Mouse (Mus musculus) gastrocnemius, adult 18-20 months (tissue): ENCODE results near the gene Tspoap1. TPM values are rescaled to one million over a fixed set of nuclear protein-coding genes. Genes with fewer than 3 reads are reported as not detected.

Source experiments
- DNase-seq: peaks from one replicate; pipeline ENCODE4 v3.0.0; 2021; ENCODE audit warnings: low spot score
- microRNA-seq: library from miRNA; unstranded; fragments of <30 nt; microRNA quantifications from one replicate; pipeline ENCODE4 v1.2.0, GENCODE M21; 2021
- total RNA-seq, 2 experiments: library from RNA; stranded (reverse); gene quantifications; 2 replicates each; pipeline ENCODE4 v1.2.3; 2021

Gene Tspoap1
- total RNA-seq, 2 experiments from 2014 or later = not detected

DNA sequence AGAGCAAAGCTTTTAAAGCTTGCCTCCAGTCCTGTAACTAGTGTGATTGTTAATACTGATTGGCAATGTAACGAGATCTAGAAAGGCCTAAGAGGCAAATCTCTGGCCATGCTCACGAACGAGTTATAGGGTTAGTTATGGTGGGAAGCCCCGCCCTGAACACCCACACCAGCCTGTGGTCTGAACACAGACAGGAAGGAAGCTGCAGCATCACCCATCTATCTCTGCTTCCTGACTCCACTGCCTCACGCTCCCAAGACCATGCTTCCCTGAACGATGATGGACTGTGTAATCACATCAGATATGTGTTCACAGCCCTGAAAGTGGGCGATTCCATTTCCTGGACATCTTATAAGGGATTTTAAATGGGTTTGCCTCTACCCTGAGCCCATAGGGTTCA, 47.9 kb downstream of the Tspoap1 start:
- no peak for DNase-seq

GRCm38 (mm10) chr11:87811396-87811795, 51.1 kb downstream of the Tspoap1 start:
- DNase-seq = no peak

DNA sequence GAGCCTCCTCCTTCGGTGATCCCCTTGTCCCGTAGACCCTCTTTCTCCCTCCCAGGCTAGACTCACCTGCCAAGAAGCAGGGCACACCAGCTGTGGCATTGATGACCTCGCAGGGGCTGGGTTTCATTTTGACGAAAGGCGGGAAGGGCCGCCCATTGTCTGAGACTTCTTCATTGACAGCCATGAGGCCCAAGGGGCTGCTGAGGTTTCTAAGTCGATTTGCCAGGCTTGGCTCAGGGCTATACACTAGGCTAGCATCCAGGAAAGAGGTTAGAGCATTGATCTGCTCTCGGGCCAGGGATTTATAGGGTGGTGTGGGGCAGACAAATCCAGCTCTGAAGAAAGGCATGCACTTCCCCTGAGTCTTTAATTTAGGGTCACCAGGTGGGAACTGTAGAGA, 54.5 kb downstream of the Tspoap1 start:
- DNase-seq = no peak

GRCm38 (mm10) chr11:87816707-87817442, 56.5 kb downstream of the Tspoap1 start:
- DNase-seq = no peak

GRCm38 (mm10) chr11:87817443-87817773, 57.1 kb downstream of the Tspoap1 start:
- DNase-seq = no peak

DNA sequence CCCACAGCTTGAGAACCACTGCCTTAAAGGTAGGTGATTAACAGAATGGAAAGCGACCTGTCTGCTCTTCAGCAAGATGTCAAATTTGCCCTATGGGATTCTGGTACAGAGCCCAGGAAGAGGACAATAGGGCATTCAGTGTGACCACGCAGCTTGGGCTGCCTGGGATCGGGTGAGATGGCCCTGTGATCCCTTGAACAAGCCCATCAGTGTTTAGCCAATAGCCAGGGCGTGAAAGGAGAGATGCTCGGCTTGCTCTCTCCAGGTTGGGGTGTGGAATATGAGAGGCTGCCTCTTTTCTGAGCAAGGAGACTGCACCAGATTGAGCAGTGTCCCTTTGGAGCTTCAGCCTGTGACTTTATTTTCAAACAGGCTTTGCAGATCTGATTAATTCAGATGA, 61.2 kb downstream of the Tspoap1 start:
- no peak for DNase-seq

- no peak for DNase-seq
Measured at GRCm38 (mm10) chr11:87828239-87828900, 68.0 kb downstream of the Tspoap1 start, which contains the start of gene Lpo. Gene Lpo, minus strand, starts transcription at chr11:87828289.

Small RNA genes lying within 50 kb of the gene (microRNA-seq; reads per million reads assigned to microRNA genes)
- gene Mir142 (not detected), gene Mir142b (not detected)

Other genes starting within 250 kb of the Tspoap1 start
- not detected for gene Gm11492, start 193.9 kb upstream of the Tspoap1 start, total RNA-seq
- 10 to 100 TPM in 1 of 2 experiments, 1 to 10 TPM in 1; 9.8 to 12.1 TPM for gene Sept4, start 191.6 kb upstream of the Tspoap1 start, total RNA-seq
- 10 to 100 TPM in 1 of 2 experiments, 1 to 10 TPM in 1; 9.8 to 10.8 TPM for gene Mtmr4, start 168.4 kb upstream of the Tspoap1 start, total RNA-seq
- gene Hsf5, start 143.4 kb upstream of the Tspoap1 start, total RNA-seq = not detected
- 1 to 10 TPM in 1 of 2 experiments, under 1 TPM in 1; 0.69 to 1.1 TPM for gene Rnf43, start 97.8 kb upstream of the Tspoap1 start, total RNA-seq
- 10 to 100 TPM; 33.5 to 36.3 TPM for gene Supt4a, start 23.0 kb upstream of the Tspoap1 start, total RNA-seq
- not detected for gene Mpo, start 33.0 kb downstream of the Tspoap1 start, total RNA-seq
- gene Lpo, start 67.7 kb downstream of the Tspoap1 start, total RNA-seq = not detected
- 1 to 10 TPM; 1.6 to 1.8 TPM for gene Mks1, start 92.7 kb downstream of the Tspoap1 start, total RNA-seq
- not detected for gene Epx, start 115.0 kb downstream of the Tspoap1 start, total RNA-seq
- not detected for gene Olfr462, start 131.7 kb downstream of the Tspoap1 start, total RNA-seq
- not detected for gene Olfr463, start 136.8 kb downstream of the Tspoap1 start, total RNA-seq
- gene Olfr464, start 160.4 kb downstream of the Tspoap1 start, total RNA-seq = not detected
- gene Dynll2, start 227.0 kb downstream of the Tspoap1 start, total RNA-seq = 100 to 1,000 TPM; 192 to 239 TPM